Mouse (Mus musculus) MEL-GATA-1-ER (cell line): ENCODE measurements around the gene Polr2a.
A peak's percentile ranks its signal among the peaks of the same experiment; 100 is the strongest.

ENCODE experiments used
- DNase-seq: peaks from one replicate; pipeline ENCODE4 v3.0.0-alpha.2; 2012; ENCODE audit warnings: low read depth; ENCODE audit errors: extremely low read depth

Gene Polr2a

GRCm38 (mm10) chr11:69758478-69758970 is at the start of gene Polr2a:
Gene Polr2a, minus strand, starts transcription at chr11:69758637.
- peak; percentile 88 for DNase-seq

DNA sequence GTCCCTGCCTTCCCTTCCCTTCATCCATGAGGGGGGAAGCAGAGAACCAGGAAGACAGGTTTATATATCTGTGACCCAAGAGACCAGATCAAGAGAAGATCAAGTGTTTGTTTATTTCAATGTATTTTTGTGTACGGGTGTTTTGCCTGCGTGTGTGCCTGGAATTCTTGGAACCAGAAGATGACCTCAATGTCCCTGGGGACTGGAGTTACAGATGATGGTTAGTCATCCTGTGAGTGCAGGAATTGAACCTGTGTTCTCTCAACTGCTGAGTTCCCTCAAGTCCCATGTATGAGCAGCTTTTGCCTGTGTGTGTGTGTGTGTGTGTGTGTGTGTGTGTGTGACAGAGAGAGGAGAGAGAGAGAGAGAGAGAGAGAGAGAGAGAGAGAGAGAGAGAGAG is 49.2 kb upstream of the Polr2a start:
- no peak for DNase-seq

DNA sequence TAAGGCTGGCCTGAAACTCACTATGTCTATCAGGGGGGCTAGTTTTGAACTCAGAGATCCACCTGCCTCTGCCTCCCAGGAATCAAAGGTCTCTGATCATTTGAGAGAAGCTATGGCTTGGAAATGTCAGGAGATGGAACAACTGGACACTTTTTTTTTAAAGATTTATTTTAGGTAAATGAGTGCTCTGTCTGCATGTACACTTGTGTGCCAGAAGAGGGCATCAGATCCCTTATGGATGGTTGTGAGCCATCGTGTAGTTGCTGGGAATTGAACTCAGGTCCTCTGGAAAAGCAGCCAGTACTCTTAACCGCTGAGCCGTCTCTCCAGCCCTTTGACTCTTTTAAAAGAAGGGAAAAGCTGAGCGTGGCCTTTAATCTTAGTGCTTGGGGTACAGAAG is 47.9 kb upstream of the Polr2a start:
- DNase-seq = no peak

GRCm38 (mm10) chr11:69804972-69805909 is 46.8 kb upstream of the Polr2a start, which contains the start of gene Tmem102:
Gene Tmem102, minus strand, starts transcription at chr11:69805624.
- DNase-seq = no peak

- no peak for DNase-seq
These were observed 46.2 kb upstream of the Polr2a start for GRCm38 (mm10) chr11:69804652-69804940.

GRCm38 (mm10) chr11:69803786-69804651 is 45.6 kb upstream of the Polr2a start:
- peak; percentile 36 for DNase-seq

GRCm38 (mm10) chr11:69803328-69803727 is 44.9 kb upstream of the Polr2a start:
- DNase-seq = no peak

GRCm38 (mm10) chr11:69802648-69803105 is 44.2 kb upstream of the Polr2a start:
- peak; percentile 62 for DNase-seq

GRCm38 (mm10) chr11:69801379-69801977 is 43.0 kb upstream of the Polr2a start, which contains the start of gene Fgf11:
Gene Fgf11, minus strand, starts transcription at chr11:69801857.
- no peak for DNase-seq

GRCm38 (mm10) chr11:69800392-69801197 is 42.2 kb upstream of the Polr2a start:
- peak; percentile 79 for DNase-seq

- peak; percentile 57 for DNase-seq
These were observed 41.6 kb upstream of the Polr2a start for GRCm38 (mm10) chr11:69800138-69800391.

GRCm38 (mm10) chr11:69799394-69800137 is 41.1 kb upstream of the Polr2a start:
- DNase-seq = peak; percentile 74

- DNase-seq = no peak
These were observed 39.5 kb upstream of the Polr2a start for GRCm38 (mm10) chr11:69797924-69798323.

DNA sequence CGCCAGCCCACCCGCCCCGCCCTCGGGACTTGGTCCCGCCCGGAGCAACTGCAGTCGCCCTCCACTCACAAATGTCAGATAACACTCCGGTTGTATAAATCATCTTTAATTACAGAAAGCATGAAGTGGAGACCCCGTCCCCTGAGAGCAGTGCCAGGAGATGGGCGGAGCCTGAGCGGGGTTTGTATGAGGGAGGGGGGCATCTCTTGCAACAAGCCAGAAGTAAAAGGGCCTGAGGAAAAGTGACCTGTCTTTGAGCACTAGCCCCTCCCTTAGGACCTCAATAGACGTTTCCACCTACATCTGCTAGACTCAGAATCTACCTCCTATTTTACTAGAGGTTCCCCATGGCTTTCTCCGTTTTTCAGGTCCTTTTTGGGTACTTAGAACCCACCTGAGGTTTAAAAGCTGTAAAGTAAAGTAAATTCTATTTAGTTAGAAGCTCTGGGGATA is 37.6 kb upstream of the Polr2a start:
- no peak for DNase-seq

DNA sequence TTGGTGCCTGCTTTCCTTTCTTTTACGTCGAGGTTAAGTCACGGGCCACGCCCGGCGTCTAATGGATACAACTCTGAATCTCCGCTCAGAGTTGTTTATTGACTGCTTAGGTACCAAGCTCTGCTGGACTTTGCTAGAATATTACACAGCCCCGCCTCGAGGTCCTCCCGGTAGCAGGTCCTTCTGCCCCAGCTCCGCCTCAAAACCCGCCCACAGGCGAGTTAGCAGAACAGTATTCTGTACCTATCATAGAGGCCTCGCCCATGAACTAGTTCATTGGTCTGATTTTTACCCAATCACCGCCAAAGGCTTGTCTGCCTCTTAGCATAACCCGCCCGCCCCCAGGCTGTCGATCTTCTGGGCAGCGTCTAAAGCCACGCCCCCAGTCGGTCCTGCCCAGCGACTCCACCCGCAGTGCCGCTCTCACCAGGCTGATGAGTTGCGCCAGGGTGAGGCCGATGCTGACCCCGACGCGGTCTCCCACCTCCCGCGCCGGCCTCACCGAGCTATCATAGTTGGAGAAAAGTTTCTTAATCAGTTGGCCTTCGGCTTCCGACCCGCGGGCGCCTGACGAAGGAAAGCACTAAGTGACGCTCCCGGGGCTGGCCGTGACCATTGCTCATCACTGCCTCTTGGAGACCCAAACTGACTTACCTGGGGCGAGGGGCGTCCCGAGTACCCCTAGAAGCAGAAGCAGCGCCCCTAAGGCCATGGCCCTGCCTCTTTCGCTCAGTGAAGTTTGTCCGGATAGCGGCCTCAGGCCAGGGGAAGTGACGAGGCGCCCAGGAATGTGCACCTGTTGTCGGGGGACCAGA is 36.9 kb upstream of the Polr2a start, which contains the start of gene Chrnb1:
Chrnb1 (minus strand) TSS at position 776 of the 815 bp plus-strand sequence.
- peak; percentile 98 for DNase-seq

- DNase-seq = no peak
These were observed 35.0 kb upstream of the Polr2a start for GRCm38 (mm10) chr11:69793429-69793828.

- no peak for DNase-seq
These were observed 33.0 kb upstream of the Polr2a start for GRCm38 (mm10) chr11:69791420-69791819.

GRCm38 (mm10) chr11:69789431-69789830 is 31.0 kb upstream of the Polr2a start:
- DNase-seq = no peak

DNA sequence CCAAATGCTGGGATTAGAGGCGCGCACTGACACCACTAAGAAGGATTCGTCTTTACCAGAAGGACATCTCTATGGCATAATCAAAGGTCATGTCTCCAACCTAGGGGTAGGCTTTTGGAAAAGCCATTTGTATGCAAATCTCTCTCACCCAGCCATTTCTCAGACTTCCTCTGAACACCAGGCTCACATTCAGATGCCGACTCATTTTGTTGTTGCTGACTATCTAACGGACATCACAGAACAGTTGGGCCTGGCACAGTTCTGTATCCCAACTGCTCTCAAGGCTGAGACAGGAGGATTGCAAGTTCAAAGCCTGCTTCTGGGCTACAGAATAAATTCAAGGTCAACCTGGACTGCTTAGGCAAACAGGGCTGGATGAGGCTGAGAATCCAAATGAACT is 28.9 kb upstream of the Polr2a start:
- no peak for DNase-seq
